Mouse (Mus musculus): Measurements from ENCODE around the gene Pdx1.

The Pdx1 gene

GRCm38 (mm10) chr5:147269926-147270672 lies at the start of gene Pdx1:
TSS of gene Pdx1 (plus strand) at chr5:147269959.
- no peak for DNase-seq (ENCODE audit: low read depth, low spot score)

DNA sequence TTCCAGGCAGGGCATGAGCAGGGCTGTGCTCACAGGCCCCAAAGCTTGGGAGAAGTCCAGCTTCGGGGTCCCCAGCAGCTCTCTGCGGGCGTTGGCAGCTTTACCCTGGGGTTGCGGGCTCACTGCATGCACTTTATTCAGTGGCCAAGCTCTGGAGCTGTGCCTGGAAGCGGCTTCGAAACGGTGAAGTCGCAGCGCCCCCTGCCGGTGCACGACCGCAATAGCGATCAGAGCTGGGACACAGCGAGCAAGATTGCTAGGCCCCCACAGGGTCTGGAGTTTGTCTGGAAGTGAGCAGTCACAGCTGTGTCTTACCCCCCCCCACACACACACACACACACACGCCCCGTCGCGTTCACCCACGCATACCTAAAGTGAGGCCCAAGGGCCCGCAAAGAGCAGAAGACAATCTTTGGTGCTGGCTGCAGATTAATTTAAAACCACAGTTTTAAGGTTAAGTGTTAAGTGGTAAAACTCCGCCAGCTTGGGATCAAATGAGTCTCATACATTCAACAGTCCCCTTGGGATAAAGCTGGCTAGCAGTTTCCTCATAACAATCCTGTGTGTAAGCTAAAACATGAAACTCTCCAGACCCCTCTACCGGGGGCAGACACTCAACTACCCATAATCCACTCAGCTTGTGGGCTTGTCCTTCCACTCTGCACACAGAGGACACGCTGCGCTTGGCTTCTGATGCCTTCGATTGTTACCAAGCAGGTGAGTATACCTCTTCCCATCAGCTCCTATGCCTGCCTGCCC lies 42.2 kb upstream of the Pdx1 start:
- DNase-seq (ENCODE audit: low read depth, low spot score): peak; percentile 84

DNA sequence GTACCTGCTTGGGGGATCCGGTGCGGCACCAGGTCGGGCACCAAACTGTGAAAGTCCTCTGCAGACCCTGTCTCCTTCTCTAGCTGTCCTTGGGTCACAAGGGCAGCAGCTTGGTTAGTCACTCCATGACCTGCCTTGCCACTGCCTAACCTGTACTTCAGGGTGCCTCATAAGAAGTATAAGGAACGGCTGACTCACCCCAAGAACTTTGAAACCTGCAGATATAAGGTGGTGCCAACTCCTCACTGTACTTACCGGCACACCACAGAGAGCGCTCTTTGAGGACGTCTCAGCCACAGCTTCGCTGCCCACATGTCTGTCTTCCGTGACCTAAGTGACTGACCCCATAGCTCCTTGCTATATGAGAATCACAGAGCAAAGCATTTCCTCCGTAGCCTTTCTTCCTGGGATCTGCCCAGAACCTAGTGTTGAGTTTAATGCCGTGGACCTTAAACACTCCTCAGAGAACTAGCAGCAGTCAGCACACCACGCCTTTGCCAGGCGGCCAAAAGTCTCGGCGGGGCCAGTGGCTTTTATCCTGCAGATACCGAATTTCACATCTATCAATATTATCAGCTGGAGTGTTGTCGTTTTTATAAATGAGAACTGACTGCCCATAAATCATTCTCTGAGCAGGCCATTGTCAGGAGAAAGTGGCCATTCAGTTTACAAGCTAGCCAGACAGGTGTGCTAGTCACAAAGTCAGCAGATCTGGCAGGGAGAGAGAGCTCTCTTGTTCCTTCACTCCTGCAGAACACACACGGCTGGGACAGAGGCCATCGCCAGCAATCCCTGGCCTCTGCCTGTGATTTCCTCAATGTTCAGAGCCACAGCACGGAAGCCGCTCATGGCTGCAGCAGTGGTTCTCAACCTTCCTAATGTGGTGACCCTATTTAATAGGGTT lies 34.1 kb upstream of the Pdx1 start:
- no peak for DNase-seq (ENCODE audit: low read depth, low spot score)

GRCm38 (mm10) chr5:147243908-147244307 lies 25.9 kb upstream of the Pdx1 start:
- no peak for DNase-seq (ENCODE audit: low read depth, low spot score)

GRCm38 (mm10) chr5:147260189-147260588 lies 9.6 kb upstream of the Pdx1 start:
- DNase-seq (ENCODE audit: low read depth, low spot score): no peak

GRCm38 (mm10) chr5:147260778-147261177 lies 9.0 kb upstream of the Pdx1 start:
- DNase-seq (ENCODE audit: low read depth, low spot score): no peak

DNA sequence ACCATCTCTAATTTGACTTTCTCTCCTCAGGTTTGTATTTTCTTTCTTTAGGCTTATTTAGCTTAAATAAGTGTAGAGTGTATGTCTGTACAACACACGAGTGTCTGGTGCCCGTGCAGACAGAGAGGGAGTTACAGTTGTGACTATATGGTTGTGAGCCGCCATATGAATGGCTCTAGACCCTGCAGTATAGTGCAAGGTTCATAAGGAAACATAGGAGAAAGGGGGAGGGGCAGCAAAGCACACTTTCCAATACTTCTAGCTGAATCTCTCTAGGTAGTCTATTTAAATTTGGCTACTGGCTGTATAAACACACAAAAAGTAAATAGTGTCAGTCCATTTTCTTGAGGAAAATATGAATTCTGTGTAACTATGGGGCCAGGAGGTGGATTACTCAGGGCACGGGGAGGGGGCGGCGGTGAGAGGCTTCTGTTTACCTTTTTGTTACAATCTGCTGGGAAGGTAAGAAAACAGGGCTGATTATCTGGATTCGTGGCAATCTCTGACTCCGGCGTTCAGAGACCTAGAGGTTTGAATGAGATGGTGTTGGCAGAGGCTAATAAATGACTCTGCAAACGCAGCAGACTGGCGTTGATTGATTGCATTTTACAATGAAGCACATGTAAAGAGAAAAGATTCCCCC lies 7.7 kb upstream of the Pdx1 start:
- DNase-seq (ENCODE audit: low read depth, low spot score): no peak

- DNase-seq (ENCODE audit: low read depth, low spot score): no peak
Measured at GRCm38 (mm10) chr5:147263945-147264344, 5.8 kb upstream of the Pdx1 start.

DNA sequence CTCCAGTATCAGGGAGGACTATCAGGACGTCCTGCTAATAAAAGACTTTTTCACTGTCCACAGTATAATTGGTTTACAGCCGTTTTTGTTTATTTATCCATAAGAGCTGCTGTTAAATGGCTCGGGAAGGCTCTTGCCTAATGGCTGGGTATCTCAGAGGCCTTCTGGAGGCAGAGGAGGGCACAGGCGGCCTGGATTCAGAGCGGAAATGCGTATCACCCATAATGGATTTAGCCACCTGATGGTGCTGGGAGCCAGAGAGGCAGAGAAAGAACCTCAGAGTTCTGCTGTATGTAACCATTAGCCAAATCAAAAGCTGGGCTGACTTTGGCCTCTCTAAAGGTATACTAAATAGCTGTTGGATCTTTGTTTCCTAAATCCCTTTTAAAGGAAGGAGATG lies 2.3 kb upstream of the Pdx1 start:
- no peak for DNase-seq (ENCODE audit: low read depth, low spot score)

DNA sequence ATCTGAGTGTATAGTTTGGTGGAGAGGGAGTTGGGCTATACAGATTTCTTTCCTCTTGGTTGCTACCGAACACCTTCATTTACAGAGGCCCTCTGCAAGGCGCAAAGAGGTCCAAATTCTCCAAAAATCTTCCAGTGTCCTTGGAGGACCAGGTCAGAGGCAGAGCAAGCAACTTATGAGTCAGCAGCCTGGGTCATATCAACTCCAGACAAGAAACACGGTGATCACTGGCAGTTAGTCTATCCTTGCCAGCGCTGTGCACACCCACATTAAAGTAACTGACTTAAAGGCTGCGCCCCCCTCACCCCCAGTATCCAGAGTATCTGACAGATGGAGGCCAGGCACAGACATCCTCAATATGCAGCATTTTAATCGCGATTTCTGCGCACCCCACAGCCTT lies 1.0 kb upstream of the Pdx1 start:
- no peak for DNase-seq (ENCODE audit: low read depth, low spot score)

DNA sequence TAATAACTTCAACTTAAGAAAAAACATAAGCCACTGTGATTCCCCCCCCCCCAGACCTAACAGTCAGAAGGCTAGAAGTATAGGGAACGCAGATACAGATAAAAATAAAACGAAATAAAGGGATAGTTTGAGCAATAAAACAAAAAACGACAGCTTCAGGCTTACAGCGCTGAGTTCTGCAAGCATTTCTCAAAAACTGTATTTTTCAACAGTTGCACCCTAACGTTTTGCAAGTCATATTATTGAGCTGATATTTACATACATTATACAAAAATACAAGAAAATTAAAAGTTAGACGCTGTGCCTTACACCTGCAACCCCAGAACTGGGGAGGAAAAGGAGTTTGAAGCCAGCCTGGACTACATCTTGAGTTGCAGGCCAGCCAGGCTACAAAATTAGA lies 388 bp upstream of the Pdx1 start:
- DNase-seq (ENCODE audit: low read depth, low spot score): no peak

DNA sequence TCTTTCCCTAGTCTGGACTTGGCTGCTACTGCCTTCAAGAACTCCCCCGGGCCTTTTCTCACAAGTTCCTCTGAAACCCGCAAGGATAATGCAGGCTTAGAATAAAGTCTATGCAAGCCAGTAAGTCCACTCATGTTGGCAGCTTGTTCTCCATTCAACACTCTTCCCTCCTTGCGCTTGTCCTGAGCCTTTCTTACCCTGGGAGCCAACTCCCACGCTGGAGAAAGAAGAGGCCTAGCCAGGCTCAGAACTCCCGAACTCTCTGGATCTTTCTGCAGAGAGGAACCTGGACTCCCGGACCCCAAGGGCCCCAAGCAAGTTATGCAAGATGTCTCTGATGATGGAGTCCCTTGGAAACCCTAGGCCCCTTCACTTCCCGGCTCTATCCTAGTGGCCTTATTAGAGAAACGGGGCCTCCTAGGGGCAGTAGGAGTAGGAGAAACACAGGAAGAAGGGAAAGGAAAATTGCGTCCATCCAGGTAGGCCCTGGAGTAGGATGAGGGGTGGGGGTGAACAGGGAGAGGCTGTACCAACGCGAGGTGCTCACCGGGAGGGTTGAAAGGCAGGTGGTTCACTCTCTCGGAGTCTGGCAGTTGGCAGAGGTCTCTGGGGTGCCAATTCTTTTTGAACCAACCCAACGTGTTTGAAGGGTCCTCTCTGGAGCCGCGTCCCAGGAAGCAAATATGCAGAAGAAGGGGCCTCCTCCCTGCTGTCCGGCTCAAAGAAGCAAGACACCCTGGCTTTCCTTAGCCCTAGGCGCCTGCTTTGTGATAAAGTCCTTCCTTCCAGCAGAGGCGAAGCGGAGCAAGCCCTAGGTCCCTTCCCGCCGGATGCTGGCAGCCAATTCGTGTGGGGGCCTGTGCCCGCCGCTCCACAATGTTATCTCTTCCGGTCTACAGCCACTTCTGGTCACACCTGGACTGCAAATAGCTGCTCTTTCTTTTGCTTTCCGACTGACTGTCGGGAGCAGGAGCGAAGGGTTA lies 1.2 kb downstream of the Pdx1 start:
- no peak for DNase-seq (ENCODE audit: low read depth, low spot score)

GRCm38 (mm10) chr5:147272046-147272807 lies 2.5 kb downstream of the Pdx1 start:
- no peak for DNase-seq (ENCODE audit: low read depth, low spot score)

DNA sequence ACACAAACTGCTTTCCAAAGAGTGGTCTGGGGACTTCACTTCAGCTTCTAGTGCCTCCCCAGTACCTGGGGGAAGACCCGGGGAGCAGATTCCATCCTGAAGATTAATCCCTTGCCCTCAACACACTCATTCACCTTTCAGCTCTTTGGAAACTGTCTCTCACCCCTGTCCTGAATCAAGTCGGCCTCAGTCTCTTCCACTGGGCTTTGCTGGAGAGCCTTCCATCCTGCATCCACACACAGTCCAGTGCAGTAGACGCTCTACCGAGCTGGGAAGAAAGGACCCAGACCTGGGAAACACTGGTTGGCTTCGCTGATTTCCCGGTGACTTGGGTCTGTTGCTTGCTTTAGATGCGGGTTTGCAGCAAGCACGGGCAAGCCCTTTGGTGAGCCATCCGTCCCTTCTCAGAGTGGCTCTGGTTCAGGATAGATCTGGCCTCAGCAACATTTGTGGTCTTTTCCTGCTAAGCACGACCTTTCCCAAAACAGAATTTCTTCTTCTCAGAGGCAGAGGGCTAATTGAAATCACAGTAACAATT lies 3.1 kb downstream of the Pdx1 start:
- no peak for DNase-seq (ENCODE audit: low read depth, low spot score)

GRCm38 (mm10) chr5:147274174-147275141 lies 4.7 kb downstream of the Pdx1 start:
- no peak for DNase-seq (ENCODE audit: low read depth, low spot score)

- DNase-seq (ENCODE audit: low read depth, low spot score): no peak
Measured at GRCm38 (mm10) chr5:147275761-147276160, 6.0 kb downstream of the Pdx1 start.

GRCm38 (mm10) chr5:147276701-147277546 lies 7.2 kb downstream of the Pdx1 start:
- no peak for DNase-seq (ENCODE audit: low read depth, low spot score)
